Mouse (Mus musculus): ENCODE results near the gene Fgd3.
A peak's percentile ranks its signal among the peaks of the same experiment; 100 is the strongest.

The Fgd3 gene

GRCm38 (mm10) chr13:49341012-49341830 lies 21.1 kb upstream of the Fgd3 start, which contains the start of gene Bicd2:
Bicd2 (plus strand) TSS chr13:49341585.
- peak; percentile 95 to 98 for DNase-seq

- DNase-seq, result peak; percentile 51 to 79
These were observed 18.9 kb upstream of the Fgd3 start for GRCm38 (mm10) chr13:49338893-49339546.

DNA sequence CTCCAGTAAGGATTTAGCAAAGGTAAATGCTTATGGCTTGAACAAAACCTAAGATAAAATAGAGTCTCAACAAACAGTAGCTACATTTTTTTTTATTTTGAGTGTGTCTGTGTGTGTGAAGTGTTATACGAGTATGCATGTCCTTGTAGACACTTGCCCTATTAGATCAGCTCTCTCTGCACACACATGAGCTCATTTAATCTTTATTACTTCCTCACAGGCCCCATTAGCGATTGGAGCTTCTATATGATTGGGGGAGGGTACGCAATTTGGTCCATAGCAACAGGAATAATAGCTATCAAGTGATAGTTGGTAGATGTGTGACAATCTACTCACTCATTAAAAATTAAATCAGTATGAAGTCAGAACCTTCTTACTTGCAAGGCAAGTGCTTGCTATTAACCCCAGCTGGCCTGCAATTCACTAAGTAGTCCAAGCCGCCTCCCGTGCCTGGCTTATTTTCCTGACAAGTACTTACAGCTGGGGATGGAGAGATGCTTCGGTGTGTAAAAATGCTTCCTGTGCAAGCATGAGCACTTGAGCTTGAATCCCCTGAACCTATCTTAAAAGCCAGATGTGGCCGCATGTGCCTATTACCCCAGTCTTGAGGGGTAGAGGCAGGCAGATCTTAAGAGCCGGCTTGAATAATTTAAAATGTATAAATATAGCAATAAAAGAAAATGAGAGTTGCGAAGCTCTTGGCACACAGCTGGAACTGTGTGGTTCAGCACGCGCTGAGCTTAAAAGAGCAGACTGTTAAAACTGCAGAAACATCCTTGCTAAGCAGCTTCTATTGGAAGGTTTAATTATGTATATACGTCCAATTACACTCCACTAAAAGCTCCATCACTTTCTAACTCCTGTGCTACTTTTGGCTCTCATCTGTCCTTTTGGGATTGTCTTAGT lies 15.2 kb upstream of the Fgd3 start:
- no peak for DNase-seq

- no peak for DNase-seq
These were observed 13.1 kb upstream of the Fgd3 start for GRCm38 (mm10) chr13:49333250-49333649.

DNA sequence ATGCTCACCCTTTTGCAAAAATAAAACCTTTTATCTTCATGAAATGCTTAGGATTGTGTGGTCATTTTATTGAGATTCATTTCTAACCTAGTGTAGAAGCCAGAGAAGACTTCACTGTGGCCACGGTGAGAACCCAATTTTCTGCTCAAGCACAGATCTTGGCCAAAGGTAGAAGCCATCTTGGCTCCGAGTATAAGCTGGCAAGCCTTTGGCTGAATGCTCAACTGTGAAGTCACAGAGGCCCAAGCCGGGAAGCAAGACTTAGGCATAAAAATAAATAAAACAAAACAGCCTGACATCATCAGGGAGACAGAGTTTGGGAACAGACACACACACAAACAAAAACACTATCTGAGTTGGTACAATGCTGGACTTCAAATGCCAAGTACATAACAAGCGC lies 8.0 kb upstream of the Fgd3 start:
- DNase-seq, result no peak

DNA sequence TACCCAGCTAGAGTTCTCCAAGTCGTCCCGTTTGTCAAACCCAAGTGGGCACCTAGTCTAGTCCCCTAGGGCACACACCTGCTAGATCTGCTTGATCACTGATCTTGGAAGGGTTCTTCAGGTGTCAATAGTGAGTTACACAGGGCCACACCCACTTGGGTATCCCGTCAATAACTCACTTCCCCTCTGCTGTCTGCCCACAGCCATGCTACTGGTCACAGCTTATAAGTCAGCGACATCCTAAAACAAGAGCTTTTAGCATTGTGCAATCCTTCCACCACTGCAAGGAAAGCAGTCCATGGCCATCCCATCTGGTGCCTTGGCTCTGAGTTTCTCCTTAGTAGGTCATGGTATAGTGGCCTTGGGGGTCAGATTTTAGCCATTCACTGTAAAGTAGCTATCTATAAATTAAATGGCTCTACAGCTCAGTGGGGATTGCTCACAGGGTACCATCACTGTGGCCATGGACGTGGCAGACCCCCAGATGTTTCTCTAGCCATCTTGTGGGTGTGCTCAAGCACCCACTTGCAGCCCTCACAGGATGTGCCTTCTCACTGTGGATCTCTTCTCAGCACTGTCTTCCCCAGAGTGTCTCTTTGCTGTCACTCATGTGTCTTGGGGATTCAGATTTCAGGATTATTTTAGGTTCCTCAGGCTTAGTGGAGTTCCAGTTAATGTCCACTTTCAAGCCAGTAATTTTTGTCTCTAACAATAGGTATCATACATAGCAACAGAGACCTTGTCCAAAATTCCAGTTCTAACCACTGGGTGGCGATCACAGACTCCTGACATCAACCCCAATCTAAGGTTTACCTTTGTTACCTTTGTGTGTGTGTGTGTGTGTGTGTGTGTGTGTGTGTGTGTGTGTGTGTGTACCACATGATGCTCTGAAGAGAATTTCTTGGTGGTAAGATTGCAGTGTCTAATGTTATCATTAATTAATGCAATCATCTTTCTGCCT lies 6.4 kb upstream of the Fgd3 start:
- DNase-seq, result peak; percentile 58 to 82

GRCm38 (mm10) chr13:49324871-49325270 lies 4.8 kb upstream of the Fgd3 start:
- DNase-seq, result peak; percentile 51 to 64

DNA sequence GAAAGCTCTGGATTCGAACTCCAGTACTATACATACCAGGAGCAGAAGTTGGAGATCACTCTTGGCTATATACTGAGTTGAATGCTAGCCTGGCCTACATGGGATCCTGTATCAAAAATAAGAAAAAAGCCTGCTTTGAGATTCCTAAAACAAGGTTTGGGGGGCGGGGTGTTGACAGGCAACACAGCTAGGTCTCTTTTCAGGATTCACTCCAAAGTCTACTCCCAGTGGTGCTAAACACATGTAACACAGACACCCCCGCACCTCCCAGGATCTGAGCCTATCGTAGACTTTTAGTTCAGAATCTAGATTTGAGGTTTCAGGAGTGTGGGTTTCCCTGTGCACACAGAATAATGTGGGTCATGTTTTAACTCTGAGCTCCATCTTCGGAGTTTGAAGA lies 2.6 kb upstream of the Fgd3 start:
- no peak for DNase-seq

- no peak for DNase-seq
These were observed 2.1 kb upstream of the Fgd3 start for GRCm38 (mm10) chr13:49322169-49322568.

GRCm38 (mm10) chr13:49321452-49321851 lies 1.3 kb upstream of the Fgd3 start:
- DNase-seq, result no peak

- no peak for DNase-seq
These were observed 403 bp upstream of the Fgd3 start for GRCm38 (mm10) chr13:49320514-49320913.

GRCm38 (mm10) chr13:49317914-49318313 lies 2.2 kb downstream of the Fgd3 start:
- no peak for DNase-seq

DNA sequence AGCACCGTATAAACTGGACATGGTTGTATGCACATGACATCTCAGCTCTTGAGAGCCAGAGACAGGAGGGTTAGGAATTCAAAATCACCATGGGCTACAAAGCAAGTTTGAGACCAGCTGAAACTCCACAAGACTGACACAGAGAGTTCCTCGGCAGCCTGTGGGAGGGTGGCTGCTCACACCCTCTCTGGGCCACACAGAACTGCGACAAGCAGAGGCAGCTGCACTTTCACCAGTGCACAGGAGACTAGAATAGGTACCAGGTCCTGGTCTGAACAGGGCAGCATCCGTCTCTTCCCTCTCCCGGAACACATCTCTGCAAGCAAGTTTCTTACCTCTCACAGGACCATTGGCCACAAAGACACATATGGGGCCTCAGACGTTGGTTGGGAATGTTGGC lies 2.6 kb downstream of the Fgd3 start:
- no peak for DNase-seq

DNA sequence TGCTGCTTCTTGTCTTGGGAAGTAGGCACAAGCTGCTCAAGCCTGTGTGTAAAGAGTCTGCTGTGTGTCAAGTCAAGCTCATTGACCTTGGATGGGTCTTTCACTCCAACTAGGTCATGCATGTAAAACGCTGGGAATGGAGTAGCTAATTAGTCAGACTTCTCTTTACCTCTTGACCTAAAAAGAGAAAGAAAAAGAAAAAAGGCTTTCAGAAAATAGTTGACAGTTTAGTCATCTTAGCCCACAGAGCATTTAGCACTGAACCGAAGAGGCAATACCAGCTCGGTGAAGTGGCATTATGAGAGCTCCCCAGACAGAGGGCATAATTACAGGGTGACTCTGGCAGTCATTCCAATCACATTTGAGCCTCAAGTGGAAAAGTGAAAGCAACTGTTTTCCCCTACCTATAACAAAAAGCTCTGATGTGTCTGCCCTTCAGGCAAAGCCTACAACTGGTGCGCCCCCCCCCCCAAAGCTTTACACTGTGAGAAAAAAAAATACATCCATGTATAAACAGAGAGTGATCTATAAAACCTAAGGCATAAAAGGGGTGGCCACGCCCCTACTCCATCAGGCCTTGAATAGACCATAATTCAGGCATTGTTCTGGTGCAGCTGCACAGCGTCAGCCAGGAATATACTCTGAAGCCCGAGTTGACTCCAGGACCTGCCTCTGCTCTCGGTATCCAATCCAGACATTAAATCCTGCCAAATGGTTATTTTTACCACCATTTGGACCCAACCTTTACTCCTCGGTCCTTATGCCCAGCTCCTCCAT lies 3.5 kb downstream of the Fgd3 start:
- no peak for DNase-seq

- no peak for DNase-seq
These were observed 8.5 kb downstream of the Fgd3 start for GRCm38 (mm10) chr13:49311642-49312041.

GRCm38 (mm10) chr13:49309501-49309900 lies 10.6 kb downstream of the Fgd3 start:
- no peak for DNase-seq

DNA sequence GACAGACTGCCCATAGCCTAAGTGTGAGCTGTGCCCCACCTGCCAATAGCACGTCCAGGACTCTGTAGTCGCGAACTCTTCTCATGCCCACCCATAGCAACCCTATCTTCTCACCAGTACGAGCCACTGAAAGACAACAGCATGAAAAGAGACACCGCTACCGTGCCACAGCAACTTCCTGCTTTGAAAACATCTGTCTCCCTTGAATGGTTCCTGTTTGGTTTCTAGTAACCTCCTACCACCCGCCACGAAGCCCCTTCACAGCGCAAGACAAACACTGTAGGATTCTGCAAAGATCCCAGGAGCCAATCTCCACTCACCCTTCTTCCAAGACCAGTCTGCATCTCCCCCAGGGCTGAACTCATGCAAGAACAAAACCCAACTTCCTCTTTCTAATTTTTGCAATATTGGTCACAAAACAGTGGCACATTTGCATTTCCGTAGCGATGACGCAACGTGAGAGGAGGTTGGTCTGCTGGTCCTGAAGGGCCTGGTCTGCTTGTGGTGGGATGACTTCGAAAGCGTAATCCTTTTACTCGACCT lies 11.2 kb downstream of the Fgd3 start:
- DNase-seq, result peak in 1 of 2 experiments; percentile 22

- no peak for DNase-seq
These were observed 11.9 kb downstream of the Fgd3 start for GRCm38 (mm10) chr13:49308206-49308605.

DNA sequence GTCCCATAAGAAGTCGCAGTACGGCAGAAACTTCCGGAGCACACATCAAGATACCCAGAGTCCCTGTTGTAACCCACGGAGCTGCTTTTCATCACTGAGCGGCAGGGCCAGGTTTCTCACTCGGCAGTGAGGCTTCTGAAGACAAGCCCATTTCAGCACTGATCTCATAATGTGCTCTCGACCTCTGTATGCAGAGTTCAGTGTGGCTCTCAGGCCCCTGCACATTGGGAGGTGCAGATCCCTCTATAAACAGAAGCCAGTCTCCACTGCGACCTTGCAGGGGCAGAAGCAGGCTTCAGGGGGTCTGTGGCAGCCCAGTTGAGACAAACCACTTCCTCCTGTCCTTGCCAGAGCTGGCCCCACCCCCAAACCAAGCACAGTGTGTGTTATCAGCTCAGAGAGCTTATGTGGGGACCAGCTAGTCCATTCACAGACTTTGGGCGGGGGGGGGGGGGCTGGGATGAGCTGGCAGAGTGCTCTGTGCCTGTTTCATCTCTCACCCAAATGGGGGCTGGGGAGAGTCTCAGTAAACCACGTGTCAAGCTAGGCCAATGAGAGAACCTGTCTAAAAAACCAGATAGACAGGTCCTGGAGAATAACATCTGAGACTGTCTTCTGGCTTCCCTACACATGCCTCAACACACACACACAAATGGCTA lies 12.7 kb downstream of the Fgd3 start:
- peak in 1 of 2 experiments; percentile 39 for DNase-seq

GRCm38 (mm10) chr13:49306771-49307310 lies 13.3 kb downstream of the Fgd3 start:
- DNase-seq, result no peak
